Comparison of ENCODE assay signal across 11 mouse cellular contexts in genomic region chr16:57427516-57428285, GRCm38 (mm10).
DNase-seq lines count a peak whose midpoint lies in the region; ATAC-seq lines count a peak whose summit lies in the region.
"Had no signal": no experiment of that assay in that cellular context is flagged by ENCODE, and none has a peak within 500 bp of the region (broad histone marks: within the 10 kb centered on the region; RNA-seq: fewer than 3 reads in every experiment).

No protein-coding gene starts in this region.

- H3K27me3 ChIP-seq in intestine, embryonic 15.5 days (replicated peaks) = no peaks in the 10 kb centered on the region
- no peaks in the 10 kb centered on the region for H3K27me3 ChIP-seq in stomach, embryonic 14.5 days (ENCODE audit: control insufficient read depth, insufficient read depth, low read length)
- H3K27me3 ChIP-seq in midbrain, embryonic 14.5 days (ENCODE audit: control insufficient read depth, insufficient read depth, low read length) = no peaks in the 10 kb centered on the region

- peaks cover 10% of the 10 kb centered on the region for H3K4me1 ChIP-seq in intestine, embryonic 15.5 days (replicated peaks)
- H3K4me1 ChIP-seq in stomach, embryonic 14.5 days (ENCODE audit: control insufficient read depth, insufficient read depth, low read length) = peaks cover 31% of the 10 kb centered on the region
- no peaks in the 10 kb centered on the region for H3K4me1 ChIP-seq in midbrain, embryonic 14.5 days (ENCODE audit: control insufficient read depth, insufficient read depth, low read length)

- H3K27ac ChIP-seq in intestine, embryonic 15.5 days = peak overlapping the region; percentile 40
- H3K27ac ChIP-seq in stomach, embryonic 14.5 days (ENCODE audit: low read length) = peak overlapping the region; percentile 44; the same call in 1 of the 2 replicates
- no peak overlapping the region for H3K27ac ChIP-seq in midbrain, embryonic 14.5 days (replicated peaks; ENCODE audit: low read depth, low read length)

- no peak overlapping the region for H3K4me2 ChIP-seq in intestine, embryonic 15.5 days (replicated peaks)
- H3K4me2 ChIP-seq in stomach, embryonic 14.5 days (replicated peaks; ENCODE audit: low read depth, low read length) = no peak overlapping the region
- no peak overlapping the region for H3K4me2 ChIP-seq in midbrain, embryonic 14.5 days (ENCODE audit: low read length)

- H3K4me3 ChIP-seq in intestine, embryonic 15.5 days (replicated peaks) = no peak overlapping the region
- H3K4me3 ChIP-seq in stomach, embryonic 14.5 days (ENCODE audit: low read depth, low read length) = no peak overlapping the region
- H3K4me3 ChIP-seq in midbrain, embryonic 14.5 days (replicated peaks; ENCODE audit: low read depth, low read length) = no peak overlapping the region

- peak; percentile 71 for ATAC-seq in intestine, embryonic 15.5 days
- no peak for ATAC-seq in stomach, embryonic 14.5 days (ENCODE audit: insufficient number of reproducible peaks, insufficient read depth, low FRiP score, low read depth)
- no peak for ATAC-seq in midbrain, embryonic 14.5 days (ENCODE audit: low FRiP score, low TSS enrichment)
- ATAC-seq: CD4-positive, CD25-positive, alpha-beta regulatory T cell, adult 4 months; forebrain, embryonic 16.5 days had no signal

- intact Hi-C loops in gastrocnemius, postnatal 14 days (cut with DNase I; ENCODE audit: low total_unique reads) = no loop called here

- no peaks in the 10 kb centered on the region for H3K9me3 ChIP-seq in intestine, embryonic 15.5 days
- H3K9me3 ChIP-seq in stomach, embryonic 14.5 days (ENCODE audit: control insufficient read depth, low read depth, low read length) = no peaks in the 10 kb centered on the region
- H3K9me3 ChIP-seq in midbrain, embryonic 14.5 days (ENCODE audit: control insufficient read depth, low read length) = no peaks in the 10 kb centered on the region

- no peak overlapping the region for H3K9ac ChIP-seq in intestine, embryonic 15.5 days
- no peak overlapping the region for H3K9ac ChIP-seq in stomach, embryonic 14.5 days (replicated peaks; ENCODE audit: low read depth, low read length)
- no peak overlapping the region for H3K9ac ChIP-seq in midbrain, embryonic 14.5 days (replicated peaks; ENCODE audit: low read length)

- peak; percentile 33 for DNase-seq in gastrocnemius, postnatal 14 days
- no peak for DNase-seq in gastrocnemius, postnatal 10 days
- peak; percentile 19 for DNase-seq in fat pad, adult 2 months (ENCODE audit: extremely low read depth, low read depth, low spot score)
- DNase-seq in neural tube, embryonic 10.5 days (ENCODE audit: extremely low spot score, low spot score) = no peak
- no peak for DNase-seq in midbrain, embryonic 14.5 days
- DNase-seq in cerebellum, adult 18-20 months = no peak
- DNase-seq: thymus, postnatal 4 days had no signal

- WGBS in intestine, embryonic 15.5 days = 58% methylated on average over 7 of the region's 7 CpGs
- 61% methylated on average over 7 of the region's 7 CpGs for WGBS in stomach, embryonic 14.5 days
- WGBS in midbrain, embryonic 14.5 days = 86% methylated on average over 7 of the region's 7 CpGs

- no peaks in the 10 kb centered on the region for H3K36me3 ChIP-seq in intestine, embryonic 15.5 days
- H3K36me3 ChIP-seq in stomach, embryonic 14.5 days (ENCODE audit: control insufficient read depth, insufficient read depth, low read length) = no peaks in the 10 kb centered on the region
- H3K36me3 ChIP-seq in midbrain, embryonic 14.5 days (ENCODE audit: control insufficient read depth, insufficient read depth, low read length) = no peaks in the 10 kb centered on the region

Comparison
In these comparisons a context has a peak if more than half of its experiments do, and no peak if none do; other contexts are left out.
1. DNase-seq: peak in gastrocnemius, postnatal 14 days (single experiment) and fat pad, adult 2 months (single experiment); none in gastrocnemius, postnatal 10 days (single experiment), neural tube, embryonic 10.5 days (single experiment), midbrain, embryonic 14.5 days (single experiment) and cerebellum, adult 18-20 months (0 of 2).